Mouse (Mus musculus): ENCODE results near the gene Rpl4. TPM values are rescaled to one million over a fixed set of nuclear protein-coding genes. Genes with fewer than 3 reads are reported as not detected.

The Rpl4 gene
- total RNA-seq, 2 experiments from 2014 or later, result 3,310 to 3,665 TPM

Other genes starting within 250 kb of the Rpl4 start
- gene Smad6, start 151.3 kb upstream of the Rpl4 start, total RNA-seq (2014; fragmentation: Nextera tagmentation), result not detected in 2 replicates
- 0.88 and 1.1 TPM in 2 replicates for gene Smad6, start 151.3 kb upstream of the Rpl4 start, total RNA-seq (2017)
- gene Lctl, start 56.2 kb upstream of the Rpl4 start, total RNA-seq (2014; fragmentation: Nextera tagmentation), result not detected in 2 replicates
- not detected in 2 replicates for gene Lctl, start 56.2 kb upstream of the Rpl4 start, total RNA-seq (2017)
- gene Zwilch, start 271 bp upstream of the Rpl4 start, total RNA-seq (2014; fragmentation: Nextera tagmentation), result 63.8 and 96.9 TPM in 2 replicates
- 168 and 181 TPM in 2 replicates for gene Zwilch, start 271 bp upstream of the Rpl4 start, total RNA-seq (2017)
- gene Snapc5, start 5.9 kb downstream of the Rpl4 start, total RNA-seq (2014; fragmentation: Nextera tagmentation), result 13.0 and 13.2 TPM in 2 replicates
- gene Snapc5, start 5.9 kb downstream of the Rpl4 start, total RNA-seq (2017), result 46.6 and 55.3 TPM in 2 replicates
- gene Uchl4, start 61.8 kb downstream of the Rpl4 start, total RNA-seq (2014; fragmentation: Nextera tagmentation), result 1.5 TPM in 1 of 2 replicates, not detected in the other
- gene Uchl4, start 61.8 kb downstream of the Rpl4 start, total RNA-seq (2017), result 1.1 and 1.9 TPM in 2 replicates
- 12.6 and 17.5 TPM in 2 replicates for gene Map2k1, start 80.3 kb downstream of the Rpl4 start, total RNA-seq (2014; fragmentation: Nextera tagmentation)
- 27.9 and 29.5 TPM in 2 replicates for gene Map2k1, start 80.3 kb downstream of the Rpl4 start, total RNA-seq (2017)
- gene Tipin, start 108.2 kb downstream of the Rpl4 start, total RNA-seq (2014; fragmentation: Nextera tagmentation), result 229 and 292 TPM in 2 replicates
- 334 and 389 TPM in 2 replicates for gene Tipin, start 108.2 kb downstream of the Rpl4 start, total RNA-seq (2017)
- gene Dis3l, start 167.9 kb downstream of the Rpl4 start, total RNA-seq (2014; fragmentation: Nextera tagmentation), result 13.2 and 20.7 TPM in 2 replicates
- 20.0 and 20.4 TPM in 2 replicates for gene Dis3l, start 167.9 kb downstream of the Rpl4 start, total RNA-seq (2017)
- gene Megf11, start 212.3 kb downstream of the Rpl4 start, total RNA-seq (2014; fragmentation: Nextera tagmentation), result not detected in 2 replicates
- not detected in 2 replicates for gene Megf11, start 212.3 kb downstream of the Rpl4 start, total RNA-seq (2017)

All from megakaryocyte-erythroid progenitor cell, adult 5-6 weeks (primary cell).